In genomic region chr7:46810325-46810724, GRCm38 (mm10) we compare ENCODE assay signal across 50 mouse cellular contexts. TPM values are rescaled to one million over a fixed set of nuclear protein-coding genes. Genes with fewer than 3 reads are reported as not detected.
"Had no signal": no experiment of that assay in that cellular context is flagged by ENCODE, and none has a peak within 500 bp of the region (broad histone marks: within the 10 kb centered on the region; RNA-seq: fewer than 3 reads in every experiment).

No protein-coding gene starts in this region.

- H3K4me1 ChIP-seq: heart, embryonic 12.5 days; heart, embryonic 13.5 days; heart, embryonic 15.5 days; hindbrain, embryonic 10.5 days; hindbrain, embryonic 12.5 days; hindbrain, embryonic 13.5 days; hindbrain, embryonic 15.5 days; intestine, embryonic 15.5 days; kidney, embryonic 15.5 days had no signal

- H3K4me3 ChIP-seq: heart, embryonic 12.5 days; heart, embryonic 13.5 days; heart, embryonic 15.5 days; hindbrain, embryonic 10.5 days; hindbrain, embryonic 12.5 days; hindbrain, embryonic 13.5 days; hindbrain, embryonic 15.5 days; intestine, embryonic 15.5 days; kidney, embryonic 15.5 days; left cerebral cortex, adult 2 months had no signal

- H3K27me3 ChIP-seq: heart, embryonic 12.5 days; heart, embryonic 13.5 days; heart, embryonic 15.5 days; hindbrain, embryonic 12.5 days; hindbrain, embryonic 13.5 days; hindbrain, embryonic 15.5 days; intestine, embryonic 15.5 days; kidney, embryonic 15.5 days had no signal

- H3K9ac ChIP-seq: heart, embryonic 12.5 days; heart, embryonic 13.5 days; heart, embryonic 15.5 days; hindbrain, embryonic 12.5 days; hindbrain, embryonic 13.5 days; hindbrain, embryonic 14.5 days; hindbrain, embryonic 15.5 days; intestine, embryonic 15.5 days; kidney, embryonic 15.5 days had no signal

- DNase-seq: heart, postnatal 10 days; heart, postnatal 14 days; heart, postnatal 36 days; heart, postnatal 4 days; kidney, adult 11 months; kidney, adult 18-20 months; kidney, adult 2 months; kidney, adult 8-10 months; kidney, adult 9 months; kidney, postnatal 10 days; kidney, postnatal 14 days; kidney, postnatal 25 days; kidney, postnatal 36 days; kidney, postnatal 4 days; layer of hippocampus, adult 9-11 months; layer of hippocampus, postnatal 36 days had no signal

- ATAC-seq: hindbrain, embryonic 16.5 days; hindbrain, postnatal 0 days; inflammation-experienced regulatory T-cells, adult 6 months; intestine, embryonic 15.5 days; intestine, embryonic 16.5 days; intestine, postnatal 0 days had no signal

- H3K9me3 ChIP-seq: heart, embryonic 12.5 days; heart, embryonic 13.5 days; heart, embryonic 15.5 days; hindbrain, embryonic 10.5 days; hindbrain, embryonic 12.5 days; hindbrain, embryonic 13.5 days; hindbrain, embryonic 15.5 days; intestine, embryonic 15.5 days; kidney, embryonic 15.5 days had no signal

- H3K4me2 ChIP-seq: heart, embryonic 11.5 days; heart, embryonic 12.5 days; heart, embryonic 13.5 days; heart, embryonic 15.5 days; hindbrain, embryonic 12.5 days; hindbrain, embryonic 13.5 days; hindbrain, embryonic 14.5 days; hindbrain, embryonic 15.5 days; intestine, embryonic 15.5 days; kidney, embryonic 15.5 days had no signal

- H3K27ac ChIP-seq: heart, embryonic 13.5 days; heart, embryonic 15.5 days; hindbrain, embryonic 10.5 days; hindbrain, embryonic 12.5 days; hindbrain, embryonic 13.5 days; hindbrain, embryonic 14.5 days; hindbrain, embryonic 15.5 days; hindbrain, postnatal 0 days; intestine, embryonic 15.5 days; kidney, embryonic 15.5 days; kidney, postnatal 0 days; left cerebral cortex, adult 2 months had no signal

RNA-seq across cellular contexts. Expression of gene Ldhc, which starts 50.7 kb away (rescaled TPM):
- total RNA-seq: heart, postnatal 10 days; heart, postnatal 14 days; heart, postnatal 25 days; heart, postnatal 36 days; heart, postnatal 4 days; hematopoietic stem cell, adult 5-6 weeks; hindbrain, postnatal 0 days; layer of hippocampus, adult 18-20 months; layer of hippocampus, adult 8-10 months; layer of hippocampus, postnatal 10 days; layer of hippocampus, postnatal 14 days; layer of hippocampus, postnatal 25 days; layer of hippocampus, postnatal 36 days; left cerebral cortex, adult 18-20 months; left cerebral cortex, adult 2 months had no signal
- polyA plus RNA-seq: heart, embryonic 11.5 days; heart, embryonic 12.5 days; heart, embryonic 13.5 days; heart, embryonic 14.5 days; heart, embryonic 15.5 days; heart, embryonic 16.5 days; heart, postnatal 0 days; hindbrain, embryonic 10.5 days; hindbrain, embryonic 11.5 days; hindbrain, embryonic 12.5 days; inflammation-experienced regulatory T-cells, adult 6 months; intestine, embryonic 14.5 days; intestine, embryonic 15.5 days; intestine, embryonic 16.5 days; intestine, postnatal 0 days; kidney, embryonic 14.5 days; kidney, embryonic 16.5 days; kidney, postnatal 0 days; large intestine, adult 2 months had no signal

RNA-seq across cellular contexts. Expression of gene Saa2, which starts 58.7 kb away (rescaled TPM):
- total RNA-seq: heart, postnatal 10 days; heart, postnatal 14 days; heart, postnatal 25 days; heart, postnatal 36 days; heart, postnatal 4 days; hematopoietic stem cell, adult 5-6 weeks; layer of hippocampus, adult 18-20 months; layer of hippocampus, adult 8-10 months; layer of hippocampus, postnatal 10 days; layer of hippocampus, postnatal 14 days; layer of hippocampus, postnatal 25 days; layer of hippocampus, postnatal 36 days; left cerebral cortex, adult 18-20 months; left cerebral cortex, adult 2 months had no signal
- polyA plus RNA-seq: heart, embryonic 12.5 days; heart, embryonic 13.5 days; heart, embryonic 14.5 days; heart, embryonic 15.5 days; heart, embryonic 16.5 days; heart, postnatal 0 days; hindbrain, embryonic 12.5 days; hindbrain, embryonic 13.5 days; hindbrain, embryonic 14.5 days; inflammation-experienced regulatory T-cells, adult 6 months; intestine, embryonic 15.5 days; intestine, embryonic 16.5 days; intestine, postnatal 0 days; kidney, adult 2 months; kidney, embryonic 14.5 days; kidney, embryonic 16.5 days had no signal
